Mouse (Mus musculus): Measurements from ENCODE around the gene Mrpl42.

Mrpl42 gene

GRCm38 (mm10) chr10:95501463-95502081 is at the start of gene Mrpl42:
Mrpl42 (minus strand) TSS chr10:95501940.
- peak; percentile 99 for DNase-seq

GRCm38 (mm10) chr10:95550506-95550905 is 48.8 kb upstream of the Mrpl42 start:
- peak; percentile 61 for DNase-seq

GRCm38 (mm10) chr10:95549080-95549479 is 47.3 kb upstream of the Mrpl42 start:
- DNase-seq = peak; percentile 86

- DNase-seq = peak; percentile 80
These were observed 46.5 kb upstream of the Mrpl42 start for GRCm38 (mm10) chr10:95548154-95548826.

- peak; percentile 35 for DNase-seq
These were observed 44.4 kb upstream of the Mrpl42 start for GRCm38 (mm10) chr10:95546178-95546577.

GRCm38 (mm10) chr10:95545051-95545450 is 43.3 kb upstream of the Mrpl42 start:
- peak; percentile 85 for DNase-seq

GRCm38 (mm10) chr10:95544651-95545050 is 42.9 kb upstream of the Mrpl42 start:
- DNase-seq = peak; percentile 55

- peak; percentile 72 for DNase-seq
These were observed 42.3 kb upstream of the Mrpl42 start for GRCm38 (mm10) chr10:95544004-95544403.

GRCm38 (mm10) chr10:95543377-95543776 is 41.6 kb upstream of the Mrpl42 start:
- DNase-seq = peak; percentile 64

GRCm38 (mm10) chr10:95542916-95543315 is 41.2 kb upstream of the Mrpl42 start:
- DNase-seq = no peak

- DNase-seq = peak; percentile 73
These were observed 38.1 kb upstream of the Mrpl42 start for GRCm38 (mm10) chr10:95539841-95540240.

GRCm38 (mm10) chr10:95539260-95539659 is 37.5 kb upstream of the Mrpl42 start:
- DNase-seq = peak; percentile 88

GRCm38 (mm10) chr10:95536222-95536541 is 34.4 kb upstream of the Mrpl42 start:
- no peak for DNase-seq

- peak; percentile 37 for DNase-seq
These were observed 33.9 kb upstream of the Mrpl42 start for GRCm38 (mm10) chr10:95535399-95536221.

- peak; percentile 92 for DNase-seq
These were observed 31.6 kb upstream of the Mrpl42 start for GRCm38 (mm10) chr10:95533382-95533781.

GRCm38 (mm10) chr10:95532916-95533315 is 31.2 kb upstream of the Mrpl42 start:
- peak; percentile 89 for DNase-seq

- DNase-seq = peak; percentile 86
These were observed 28.9 kb upstream of the Mrpl42 start for GRCm38 (mm10) chr10:95530551-95531121.

- DNase-seq = peak; percentile 34
These were observed 24.9 kb upstream of the Mrpl42 start for GRCm38 (mm10) chr10:95526495-95527122.

GRCm38 (mm10) chr10:95525871-95526270 is 24.1 kb upstream of the Mrpl42 start:
- DNase-seq = peak; percentile 76

- DNase-seq = peak; percentile 74
These were observed 23.4 kb upstream of the Mrpl42 start for GRCm38 (mm10) chr10:95525037-95525675.

GRCm38 (mm10) chr10:95517656-95518055 is 15.9 kb upstream of the Mrpl42 start:
- DNase-seq = peak; percentile 51

- no peak for DNase-seq
These were observed 13.7 kb upstream of the Mrpl42 start for GRCm38 (mm10) chr10:95515293-95515931.
